Mouse (Mus musculus) skeletal muscle tissue, adult 2 months (tissue): ENCODE data around the gene Cfap74.
"Not testable (repeated sequence)": the region's sequence is repeated elsewhere in the genome, so short reads cannot be mapped to it uniquely, and the experiment has no call there.

ENCODE experiments used
- DNase-seq: peaks from one replicate; pipeline ENCODE4 v3.0.0-alpha.2; 2012; ENCODE audit warnings: low read depth, low spot score

Cfap74 gene

DNA sequence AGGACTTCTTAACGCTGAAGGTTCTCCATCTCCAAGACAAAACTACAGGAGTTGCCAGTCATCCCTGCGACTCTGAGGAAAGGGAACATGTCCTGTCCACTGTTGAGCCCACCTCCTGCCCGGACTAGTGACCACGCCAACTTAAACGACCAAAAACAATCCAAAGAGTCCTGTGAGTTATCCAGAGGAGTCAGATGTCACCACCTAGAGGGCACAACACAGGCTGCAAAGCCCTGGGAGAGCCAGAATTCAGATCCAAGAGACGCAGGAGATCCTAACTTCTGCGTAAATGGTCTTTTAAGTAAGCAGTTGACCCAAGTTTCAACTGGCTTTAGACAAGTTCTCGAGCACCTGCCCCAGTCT is 314 bp upstream of the Cfap74 start:
- DNase-seq = no peak

DNA sequence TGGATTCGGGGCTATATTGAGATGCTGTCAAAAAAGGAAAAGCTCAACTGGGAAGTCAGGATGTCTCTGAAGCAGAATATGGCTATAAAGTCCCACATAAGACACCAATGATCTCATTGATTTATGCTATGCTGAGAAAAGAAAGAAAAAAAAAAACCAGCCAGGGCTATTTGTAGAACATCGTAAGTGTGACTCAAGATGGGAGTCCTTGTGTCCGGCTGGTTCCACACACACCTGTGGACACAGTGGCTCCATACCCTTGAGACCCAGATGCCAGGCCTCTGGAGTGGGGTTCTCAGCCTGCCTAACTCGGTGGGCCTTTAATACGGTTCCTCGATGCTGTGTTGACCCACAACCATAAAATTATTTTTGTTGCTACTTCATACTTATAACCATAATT is 3.1 kb downstream of the Cfap74 start:
- no peak for DNase-seq

DNA sequence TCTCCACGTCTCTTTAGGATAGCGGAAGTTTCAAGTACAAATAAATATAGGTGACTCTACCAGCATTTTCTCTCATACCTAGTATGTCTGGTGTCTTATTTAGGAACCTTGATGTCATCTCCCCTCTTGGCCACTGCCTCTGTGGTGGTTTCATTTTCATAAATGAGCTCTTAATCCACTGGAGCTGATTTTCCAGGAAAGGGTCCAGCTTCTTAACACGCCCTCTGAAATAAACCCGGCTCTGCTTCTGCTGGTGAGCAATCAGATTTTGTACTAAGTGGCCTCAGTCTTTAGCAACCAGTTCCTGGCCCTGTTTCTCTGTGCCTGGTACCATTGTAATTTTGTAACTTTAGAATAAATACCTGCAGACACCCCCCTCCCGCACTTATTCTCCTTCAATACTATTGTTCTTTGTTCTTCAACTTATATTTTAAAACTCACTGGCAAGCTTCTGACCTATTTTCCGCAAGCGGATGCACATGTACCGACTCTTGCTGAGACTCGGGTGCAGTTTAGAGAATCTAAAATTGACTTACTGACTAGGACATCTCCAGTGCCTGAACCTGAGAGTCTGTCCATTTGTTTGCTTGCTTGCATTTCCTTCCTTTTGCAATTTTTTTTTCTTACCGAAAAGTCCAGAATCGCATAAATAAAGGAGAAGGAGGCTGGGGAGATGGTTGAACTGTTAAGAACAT is 4.8 kb downstream of the Cfap74 start:
- peak; percentile 74 for DNase-seq

DNA sequence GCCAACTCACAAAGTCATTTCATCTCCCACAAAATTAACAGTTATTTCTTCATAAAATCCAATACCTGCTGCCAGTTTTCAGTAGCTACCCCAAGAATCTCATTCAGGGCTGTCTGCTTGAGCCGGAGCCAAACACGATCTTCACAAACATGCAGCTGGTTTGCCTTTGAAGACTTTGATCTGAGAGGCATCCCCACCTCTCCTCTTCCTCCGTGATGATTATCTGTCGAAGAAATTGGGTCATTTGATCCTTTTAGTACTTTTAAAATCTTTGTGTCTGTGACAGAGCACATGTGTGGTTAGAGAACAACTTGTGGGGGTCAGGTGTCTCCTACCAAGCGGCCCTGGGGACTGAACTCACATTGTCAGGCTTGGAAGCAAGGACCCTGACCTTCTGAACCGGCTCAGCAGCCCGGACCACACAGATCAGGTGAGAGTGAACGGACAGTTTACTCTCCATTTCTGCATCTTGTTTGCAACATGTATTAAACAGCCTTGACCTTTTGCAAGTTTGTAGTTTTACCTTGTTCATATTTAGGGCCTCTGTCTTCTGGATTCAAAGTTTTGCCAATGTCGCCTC is 5.8 kb downstream of the Cfap74 start:
- DNase-seq = no peak

DNA sequence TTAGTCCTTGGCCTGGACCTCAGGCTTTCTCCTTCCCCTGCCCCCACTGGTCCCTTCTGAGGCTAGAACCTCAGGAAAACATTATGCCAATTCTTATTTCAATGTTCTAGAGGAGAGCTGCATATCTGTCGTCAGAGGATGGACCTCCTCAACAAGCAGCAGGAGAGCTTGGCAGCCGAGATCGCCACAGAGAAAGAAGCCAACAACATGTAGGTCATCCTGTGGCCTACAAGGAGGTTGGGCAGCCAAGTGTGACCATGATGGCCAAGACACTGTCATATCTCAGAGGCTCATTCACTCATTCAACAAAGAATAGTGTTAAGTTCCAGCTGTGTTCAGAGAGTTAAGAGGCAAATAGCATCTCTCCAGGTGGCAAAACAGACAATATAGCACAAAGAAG is 11.1 kb downstream of the Cfap74 start:
- DNase-seq = peak; percentile 24

DNA sequence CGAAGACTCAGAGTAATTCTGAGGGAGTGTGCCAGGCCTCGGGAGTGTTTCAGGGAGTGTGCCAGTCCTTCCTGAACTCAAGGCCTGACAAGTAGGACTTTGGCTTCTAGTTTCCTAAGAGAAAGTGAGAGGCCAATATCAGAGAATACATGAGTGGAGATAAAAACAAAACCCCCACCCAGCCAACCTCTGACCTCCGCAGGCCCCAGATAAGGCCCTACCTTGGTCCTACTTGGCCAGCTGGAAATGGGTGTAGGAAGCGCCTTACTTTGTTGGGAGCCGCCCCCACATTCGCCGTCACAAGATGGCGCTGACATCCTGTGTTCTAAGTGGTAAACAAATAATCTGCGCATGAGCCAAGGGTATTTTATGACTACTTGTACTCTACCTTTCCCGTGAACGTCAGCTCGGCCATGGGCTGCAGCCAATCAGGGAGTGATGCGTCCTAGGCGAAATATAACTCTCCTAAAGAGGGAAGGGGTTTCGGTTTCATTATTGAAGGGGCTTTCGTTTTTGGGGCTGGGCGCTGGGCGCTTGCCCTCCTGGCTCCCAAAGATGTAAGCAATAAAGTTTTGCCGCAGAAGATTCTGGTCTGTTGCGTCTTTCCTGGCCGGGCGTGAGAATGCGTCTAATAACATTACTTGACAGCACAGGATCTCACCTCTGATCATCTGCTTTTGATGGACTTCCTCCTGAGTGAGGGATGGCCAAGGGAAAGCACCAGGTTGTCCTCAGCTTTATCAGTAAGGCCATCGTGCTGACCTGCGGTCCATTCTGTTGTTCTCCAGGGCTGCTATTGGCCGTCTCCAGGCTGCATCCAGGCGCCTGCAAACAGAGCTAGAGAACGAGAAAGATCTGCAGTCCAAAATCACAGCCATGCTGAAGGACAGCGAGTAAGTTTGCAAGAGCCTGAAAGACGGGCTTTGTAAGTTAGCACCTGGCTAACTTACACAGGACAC is 12.7 kb downstream of the Cfap74 start:
- not testable (repeated sequence) for DNase-seq

DNA sequence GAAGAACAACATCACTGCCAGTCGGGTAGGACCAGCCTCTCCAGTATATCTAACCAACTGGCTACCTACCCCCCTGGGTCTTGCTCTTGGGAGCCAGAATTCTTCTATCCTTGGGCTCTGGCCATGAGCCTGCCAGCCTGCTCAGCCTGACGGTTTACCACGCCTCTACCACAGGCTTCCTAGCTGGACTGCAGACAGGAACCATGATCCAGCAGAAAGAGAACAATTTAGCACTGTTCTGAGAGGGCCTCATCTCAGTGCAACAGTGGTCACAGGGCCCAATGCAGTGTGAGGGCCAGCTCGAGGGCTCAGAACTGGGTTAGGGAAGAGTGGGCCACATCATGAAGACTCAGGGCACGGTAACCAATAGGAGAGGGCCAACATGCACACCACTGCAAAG is 15.0 kb downstream of the Cfap74 start:
- no peak for DNase-seq

DNA sequence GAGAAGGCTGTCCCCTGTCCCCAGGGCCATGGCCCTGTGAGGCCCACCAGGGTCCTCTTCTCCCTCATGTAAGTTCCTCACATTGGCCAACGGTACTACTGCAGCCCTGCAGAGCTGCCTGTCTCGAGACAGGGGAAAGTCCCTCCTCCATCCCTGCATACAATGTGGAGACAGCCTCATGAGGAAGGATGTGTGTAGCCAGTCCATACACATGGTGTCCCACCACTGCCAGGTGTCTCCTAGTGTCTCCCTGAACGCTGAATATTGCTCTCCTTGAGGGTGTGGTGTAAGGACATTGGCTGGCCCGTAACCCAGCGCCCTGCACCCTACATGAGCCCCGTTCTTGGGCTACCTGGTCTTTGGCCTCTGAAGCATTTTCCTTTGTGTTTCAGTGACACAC is 17.3 kb downstream of the Cfap74 start:
- DNase-seq = no peak

DNA sequence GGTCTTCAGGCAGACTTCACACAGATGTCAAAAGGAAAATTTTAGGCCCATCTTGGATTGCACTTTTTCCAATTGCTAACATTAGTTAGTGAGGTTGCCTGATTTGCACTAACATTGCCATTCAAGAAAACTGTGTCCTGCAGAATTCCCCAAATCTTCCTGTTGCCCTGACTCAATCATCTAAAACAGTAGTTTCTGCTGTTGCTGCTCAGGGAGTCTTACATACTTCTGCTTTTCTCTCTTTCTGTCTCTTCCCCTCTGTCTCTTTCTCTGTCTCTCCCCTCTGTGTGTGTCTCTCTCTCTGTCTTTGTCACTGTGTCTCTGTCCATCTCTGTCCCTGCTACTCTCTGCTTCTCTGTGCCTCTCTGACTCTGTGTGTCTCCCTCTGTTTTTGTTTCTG is 19.5 kb downstream of the Cfap74 start:
- DNase-seq = no peak

DNA sequence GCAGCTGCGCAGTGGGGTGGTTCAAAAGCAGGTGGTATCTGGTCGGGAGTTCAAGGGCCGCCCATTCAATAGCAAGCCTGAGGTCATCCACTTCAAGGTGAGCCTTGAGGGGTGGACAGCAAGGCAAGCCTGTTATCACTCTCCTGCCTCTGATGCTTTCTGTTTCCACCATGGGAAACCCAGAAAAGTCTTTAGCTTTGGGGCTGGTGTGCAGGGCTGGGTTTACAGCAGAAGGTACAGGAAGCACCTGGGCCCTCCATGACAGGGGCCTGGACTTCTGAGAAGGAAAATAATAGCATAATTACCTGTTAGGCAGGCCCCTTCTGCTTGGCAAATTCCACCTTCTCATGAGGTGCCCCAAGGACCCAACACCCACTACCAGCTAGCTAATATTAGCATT is 20.2 kb downstream of the Cfap74 start:
- DNase-seq = no peak

DNA sequence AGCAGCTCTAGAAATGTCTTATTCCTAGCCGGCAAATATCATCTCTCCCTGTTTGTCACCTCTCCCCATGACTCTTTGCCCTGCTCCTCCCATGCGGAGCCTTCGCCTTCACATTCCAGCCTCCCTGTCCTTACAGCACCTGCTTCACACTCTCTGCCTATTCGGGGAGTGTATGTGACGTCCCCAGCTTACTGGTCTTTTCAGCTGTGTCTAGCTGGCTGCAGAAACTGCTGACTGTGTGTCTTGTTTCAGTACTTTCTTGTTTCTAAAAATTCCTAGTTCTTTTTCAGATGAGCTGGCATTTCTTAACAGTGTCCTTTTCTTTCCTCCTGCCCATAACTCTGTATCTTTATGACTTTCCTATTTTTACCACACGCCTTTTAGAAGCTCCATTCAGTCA is 23.4 kb downstream of the Cfap74 start:
- DNase-seq = no peak

DNA sequence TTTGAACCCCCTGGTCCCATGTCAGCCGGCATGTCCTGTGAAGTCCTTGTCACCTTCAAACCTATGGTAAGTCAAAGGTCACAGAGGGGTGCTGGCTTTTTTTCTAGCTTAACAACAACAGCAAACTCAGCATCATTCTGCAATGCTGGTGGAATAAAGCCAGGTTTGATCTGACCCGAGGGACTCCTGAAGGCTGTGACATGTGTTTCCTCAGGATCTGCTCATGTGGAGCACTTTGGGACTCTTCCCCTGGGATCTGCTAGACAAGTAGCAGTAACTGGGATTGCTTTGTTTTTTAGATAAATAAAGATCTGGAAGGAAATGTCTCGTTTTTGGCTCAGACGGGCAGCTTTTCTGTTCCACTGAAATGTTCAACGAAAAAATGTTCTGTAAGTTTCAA is 25.0 kb downstream of the Cfap74 start:
- DNase-seq = peak; percentile 29

DNA sequence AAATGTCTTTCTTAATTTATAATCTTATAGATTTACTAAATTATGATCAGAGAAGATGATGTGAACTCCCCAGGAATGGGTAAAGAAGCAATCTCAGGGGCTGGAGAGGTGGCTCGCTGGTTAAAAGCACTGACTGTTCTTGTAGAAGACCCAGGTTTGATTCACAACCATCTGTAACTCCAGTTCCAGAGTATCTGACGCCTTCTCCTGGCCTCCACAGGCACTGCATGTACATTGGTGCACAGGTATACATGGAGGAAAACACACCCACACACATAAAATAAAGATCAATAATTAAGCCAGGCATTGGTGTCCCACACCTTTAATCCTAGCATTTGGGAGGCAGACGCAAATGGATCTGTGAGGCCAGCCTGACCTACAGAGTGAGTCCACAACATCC is 33.8 kb downstream of the Cfap74 start:
- DNase-seq = no peak

DNA sequence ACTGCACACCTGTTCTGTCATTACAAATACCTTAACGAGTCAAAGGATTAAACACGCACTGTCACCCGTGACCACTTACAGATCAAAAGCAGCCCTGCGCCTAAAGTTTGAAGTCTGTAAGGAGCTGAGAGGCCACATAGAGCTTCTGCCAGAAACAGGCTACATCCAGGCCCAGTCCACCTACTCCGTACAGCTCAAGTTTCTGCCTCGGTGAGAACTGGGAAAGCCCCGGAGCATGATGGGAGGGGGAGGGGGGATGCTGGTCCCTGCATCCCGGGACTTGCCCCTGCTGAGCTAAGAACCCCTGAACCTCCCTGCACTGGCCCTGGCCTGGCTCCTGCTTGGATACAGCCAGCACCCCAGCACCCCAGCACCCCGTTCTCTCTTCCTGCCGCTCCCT is 42.6 kb downstream of the Cfap74 start:
- DNase-seq = no peak

DNA sequence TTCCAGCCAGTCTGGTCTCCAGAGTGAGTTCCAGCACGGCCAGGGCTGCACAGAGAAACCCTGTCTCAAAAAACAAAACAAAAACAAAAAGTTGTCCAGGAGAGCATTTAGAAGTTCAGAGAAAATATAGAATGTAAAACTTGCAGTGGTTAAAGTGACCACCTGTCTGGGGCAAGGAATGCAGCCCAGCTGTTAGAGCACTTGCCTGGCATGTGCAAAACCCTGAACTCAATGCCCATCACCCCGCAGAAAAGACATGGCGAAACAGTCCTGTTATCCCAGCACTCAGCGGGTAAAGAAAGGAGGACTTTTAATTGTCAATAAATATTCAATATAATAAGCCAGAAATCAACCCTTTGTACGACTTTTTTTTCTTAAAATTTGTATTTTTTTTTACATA is 49.6 kb downstream of the Cfap74 start:
- DNase-seq = no peak

DNA sequence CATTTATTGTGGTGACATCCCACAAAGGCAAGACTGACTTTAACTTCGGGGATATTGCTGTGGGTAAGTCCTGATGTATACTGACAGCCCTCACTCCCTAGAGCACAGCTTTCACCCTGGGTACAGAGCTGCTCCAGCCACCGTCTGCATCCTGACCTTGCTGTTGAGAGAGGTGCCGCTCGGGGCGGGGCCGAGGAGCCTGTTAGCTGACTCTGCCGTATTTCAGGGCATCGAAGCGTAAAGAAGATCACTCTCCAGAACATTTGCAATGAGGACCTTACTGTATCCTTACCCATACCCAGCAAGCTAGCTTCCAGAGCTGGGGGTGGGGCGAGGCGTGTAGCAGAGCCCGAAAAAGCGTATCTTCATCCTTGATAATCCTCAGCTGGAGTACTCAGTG is 54.1 kb downstream of the Cfap74 start:
- no peak for DNase-seq

DNA sequence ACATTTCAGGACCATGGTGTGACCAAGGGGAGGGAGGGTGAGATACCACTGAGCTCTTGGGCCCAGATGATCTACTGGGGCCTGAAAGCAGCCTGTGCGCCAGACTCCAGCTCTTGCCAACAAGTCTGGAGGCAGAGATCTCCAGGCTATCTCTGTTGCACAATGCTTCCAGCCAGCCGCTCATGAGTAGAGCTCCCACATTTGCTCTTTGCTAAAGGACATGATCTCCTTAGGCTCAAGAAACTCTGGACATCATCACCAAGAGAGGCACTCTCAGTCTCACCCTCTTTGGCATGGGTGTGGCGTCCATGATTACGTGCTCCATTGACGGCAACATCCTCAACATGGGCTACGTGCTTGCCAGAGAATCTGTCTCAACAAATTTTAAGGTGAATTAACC is 54.6 kb downstream of the Cfap74 start:
- DNase-seq = no peak

DNA sequence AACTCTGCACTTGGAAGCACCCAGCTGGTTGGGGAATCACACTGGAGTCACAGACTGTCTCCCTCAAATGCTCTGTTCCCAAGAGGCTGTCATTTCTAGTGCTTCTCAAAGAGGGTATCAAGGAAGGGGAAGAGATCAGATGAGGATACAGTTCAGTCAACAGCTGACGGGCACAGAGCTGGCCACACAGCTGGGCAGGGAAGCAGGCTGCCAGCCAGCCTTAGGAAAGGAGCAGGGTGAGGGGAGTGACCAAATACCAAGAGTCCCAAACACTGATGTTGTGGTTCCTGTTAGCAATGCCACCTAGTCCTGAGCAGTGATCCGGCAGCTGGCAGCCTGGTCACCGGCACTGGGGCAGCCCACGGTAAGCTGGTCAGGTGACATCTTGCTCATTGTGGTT is 55.1 kb downstream of the Cfap74 start:
- DNase-seq = no peak

DNA sequence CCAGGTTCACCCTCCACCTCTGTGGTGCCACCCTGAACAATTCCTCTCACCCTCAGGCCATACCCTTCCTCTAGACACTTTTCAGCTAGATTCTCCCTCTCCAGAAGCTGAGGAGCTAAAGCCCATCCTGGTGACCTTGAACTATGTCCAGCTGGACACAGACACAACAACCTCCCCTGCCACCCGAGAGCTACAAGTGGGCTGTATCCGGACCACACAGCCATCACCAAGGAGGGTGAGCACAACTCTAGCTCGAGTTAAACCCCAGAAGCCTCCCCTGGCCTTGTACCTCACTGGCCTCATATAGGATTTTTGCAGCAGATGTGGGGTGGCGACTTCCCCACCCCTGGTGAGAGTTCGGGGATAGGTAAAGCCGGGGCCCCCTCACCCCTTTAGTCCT is 56.6 kb downstream of the Cfap74 start:
- DNase-seq = no peak

DNA sequence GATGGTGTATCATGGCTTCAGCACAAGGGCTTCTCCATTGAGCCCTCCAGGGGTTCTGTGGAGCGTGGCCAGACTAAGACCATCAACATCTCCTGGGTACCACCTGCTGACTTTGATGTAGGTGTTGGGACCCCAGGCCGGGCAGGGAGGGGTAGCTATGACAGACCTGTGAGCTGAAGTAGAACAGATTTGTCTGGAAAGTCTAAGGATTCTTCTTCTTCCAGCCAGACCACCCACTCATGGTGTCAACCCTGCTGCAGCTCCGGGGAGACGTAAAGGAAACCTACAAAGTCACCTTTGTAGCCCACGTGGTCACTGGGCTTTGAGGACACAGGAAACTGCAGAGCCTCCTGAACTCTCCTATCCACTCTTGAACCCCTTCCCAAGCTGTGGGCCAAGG is 57.1 kb downstream of the Cfap74 start:
- DNase-seq = no peak

DNA sequence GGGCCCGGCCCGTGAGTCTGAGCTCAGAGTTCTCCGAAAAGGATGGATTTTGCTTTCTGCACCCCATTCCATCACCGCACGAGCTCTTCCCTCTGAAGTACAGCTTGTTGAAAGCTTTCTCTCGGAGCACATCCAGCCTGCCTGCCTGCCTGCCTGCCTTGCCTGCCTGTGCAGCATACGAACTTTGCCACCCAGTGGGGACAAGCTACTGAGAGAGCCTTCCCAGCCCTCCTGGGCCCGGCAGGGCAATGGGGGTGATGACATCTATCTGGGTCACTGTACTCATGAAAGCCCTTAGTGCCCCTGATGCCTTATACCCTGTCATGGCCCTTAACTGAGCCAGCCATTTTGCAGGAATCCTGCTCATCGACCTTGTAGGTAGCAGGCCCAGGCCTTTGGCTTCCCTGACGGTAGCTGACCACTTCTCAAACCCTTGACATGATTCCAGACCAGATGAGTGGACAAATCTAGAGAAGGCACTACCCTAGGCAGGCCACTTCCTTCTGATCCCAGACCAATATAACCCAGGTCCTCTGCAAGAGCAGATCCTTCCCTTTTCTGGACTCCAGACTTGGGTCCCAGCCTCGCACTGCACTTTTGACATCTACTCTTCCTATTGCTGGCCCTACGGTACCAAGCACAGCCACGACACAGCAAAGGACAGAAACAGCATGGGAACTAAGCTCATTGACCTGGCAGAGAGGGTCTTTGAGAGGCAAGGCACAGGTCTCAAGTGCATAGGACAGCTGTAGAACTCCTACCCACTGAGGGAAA is 58.4 kb downstream of the Cfap74 start:
- DNase-seq = no peak

DNA sequence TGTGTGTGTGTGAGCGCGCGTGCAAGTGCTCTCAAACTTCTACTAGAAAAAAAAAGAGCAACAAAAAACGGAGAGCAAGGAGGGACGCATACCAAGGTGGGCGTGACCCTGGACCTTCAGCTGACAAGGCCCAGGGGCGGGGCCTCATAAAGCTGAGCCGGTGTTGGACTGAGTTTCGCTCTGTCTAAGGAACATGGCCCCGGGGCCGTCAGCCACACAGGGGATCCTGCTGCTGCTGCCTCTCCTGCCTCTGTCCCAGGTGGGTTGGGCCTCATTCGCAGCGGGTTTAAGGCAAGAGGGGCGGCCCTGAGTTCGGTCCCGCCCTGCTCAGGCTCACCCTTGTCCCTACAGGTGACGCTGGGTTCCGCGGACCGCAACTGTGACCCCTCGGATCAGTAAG is 60.0 kb downstream of the Cfap74 start, which contains the start of gene Tmem52:
TSS of gene Tmem52 (plus strand) at position 163 of the 400 bp plus-strand sequence.
- DNase-seq = peak; percentile 81
